ENCODE assay signal across 8 mouse cellular contexts in genomic region chr7:126929046-126929445, GRCm38 (mm10). TPM values are rescaled to one million over a fixed set of nuclear protein-coding genes. Genes with fewer than 3 reads are reported as not detected.
DNase-seq lines count a peak whose midpoint lies in the region; ATAC-seq and TF ChIP-seq lines count a peak whose summit lies in the region.

No protein-coding gene starts in this region.

- peak overlapping the region; percentile 72 for H3K9ac ChIP-seq in kidney, embryonic 14.5 days (ENCODE audit: low read depth, low read length)
- peak overlapping the region; percentile 73 for H3K9ac ChIP-seq in forebrain, postnatal 0 days
- peak overlapping the region; percentile 91 for H3K9ac ChIP-seq in liver, embryonic 16.5 days (ENCODE audit: low read depth, low read length)

- H3K4me1 ChIP-seq in kidney, embryonic 14.5 days (ENCODE audit: control insufficient read depth, insufficient read depth, low read length) = peaks cover 9% of the 10 kb centered on the region
- peaks cover 8% of the 10 kb centered on the region; the same call in 1 of the 2 replicates for H3K4me1 ChIP-seq in forebrain, postnatal 0 days (ENCODE audit: insufficient read depth)
- peaks cover 29% of the 10 kb centered on the region for H3K4me1 ChIP-seq in liver, embryonic 16.5 days (ENCODE audit: control insufficient read depth, low read depth, low read length)

- no peak for DNase-seq in kidney, postnatal 10 days
- peak; percentile 62 to 67 for DNase-seq in adrenal gland, postnatal 36 days
- no peak for DNase-seq in forebrain, postnatal 0 days
- peak; percentile 65 for DNase-seq in testis, postnatal 10 days (ENCODE audit: low spot score)
- no peak for DNase-seq in layer of hippocampus, postnatal 10 days (ENCODE audit: low spot score in 2 of 2)
- no peak for DNase-seq in right cerebral cortex, postnatal 25 days

- H3K4me3 ChIP-seq in kidney, embryonic 14.5 days (ENCODE audit: low read length) = peak overlapping the region; percentile 69
- peak overlapping the region; percentile 81 for H3K4me3 ChIP-seq in forebrain, postnatal 0 days (ENCODE audit: low read depth, low read length)
- peak overlapping the region; percentile 87 for H3K4me3 ChIP-seq in liver, embryonic 16.5 days (ENCODE audit: low read depth, low read length)

- peaks cover 22% of the 10 kb centered on the region; the same call in 1 of the 2 replicates for H3K36me3 ChIP-seq in kidney, embryonic 14.5 days (ENCODE audit: control insufficient read depth, insufficient read depth, low read length)
- H3K36me3 ChIP-seq in forebrain, postnatal 0 days (ENCODE audit: insufficient read depth) = peaks cover 11% of the 10 kb centered on the region; the same call in 1 of the 2 replicates
- no peaks in the 10 kb centered on the region for H3K36me3 ChIP-seq in liver, embryonic 16.5 days (ENCODE audit: control insufficient read depth, insufficient read depth)

- peak; percentile 78 for ATAC-seq in kidney, embryonic 14.5 days (ENCODE audit: low FRiP score, low TSS enrichment)
- peak; percentile 75 for ATAC-seq in forebrain, postnatal 0 days
- peak; percentile 42 for ATAC-seq in liver, embryonic 16.5 days (ENCODE audit: low read depth)

- no peak for TF ChIP-seq CTCF in forebrain, postnatal 0 days (IDR thresholded peaks at IDR 0.05; ENCODE audit: low read depth)

- H3K27me3 ChIP-seq in kidney, embryonic 14.5 days (ENCODE audit: control insufficient read depth, insufficient read depth, low read length) = no peaks in the 10 kb centered on the region
- no peaks in the 10 kb centered on the region for H3K27me3 ChIP-seq in forebrain, postnatal 0 days (ENCODE audit: insufficient read depth, low read length)
- no peaks in the 10 kb centered on the region for H3K27me3 ChIP-seq in liver, embryonic 16.5 days (ENCODE audit: control insufficient read depth, insufficient read depth, low read depth, low read length)

- WGBS in kidney, embryonic 14.5 days = under 1% methylated on average over 26 of the region's 27 CpGs
- under 1% methylated on average over 27 of the region's 27 CpGs for WGBS in forebrain, postnatal 0 days
- WGBS in liver, embryonic 16.5 days (ENCODE audit: insufficient replicate concordance) = under 1% methylated on average over 27 of the region's 27 CpGs

- no peaks in the 10 kb centered on the region for H3K9me3 ChIP-seq in kidney, embryonic 14.5 days (ENCODE audit: control insufficient read depth, low read length)
- no peaks in the 10 kb centered on the region for H3K9me3 ChIP-seq in forebrain, postnatal 0 days (ENCODE audit: low read length)
- H3K9me3 ChIP-seq in liver, embryonic 16.5 days (replicated peaks; ENCODE audit: control insufficient read depth, low read length) = no peaks in the 10 kb centered on the region

- H3K27ac ChIP-seq in kidney, embryonic 14.5 days (ENCODE audit: low read depth, low read length) = peak overlapping the region; percentile 5; the same call in 1 of the 2 replicates
- H3K27ac ChIP-seq in forebrain, postnatal 0 days (ENCODE audit: low read depth, low read length) = peak overlapping the region; percentile 74
- peak overlapping the region; percentile 51; the same call in 1 of the 2 replicates for H3K27ac ChIP-seq in liver, embryonic 16.5 days (ENCODE audit: low read length)

- peak overlapping the region; percentile 86 for H3K4me2 ChIP-seq in kidney, embryonic 14.5 days (replicated peaks; ENCODE audit: low read depth, low read length)
- H3K4me2 ChIP-seq in forebrain, postnatal 0 days (ENCODE audit: low read depth) = peak overlapping the region; percentile 92
- peak overlapping the region; percentile 100 for H3K4me2 ChIP-seq in liver, embryonic 16.5 days (ENCODE audit: low read depth, low read length)

RNA-seq across cellular contexts. Expression of gene Kctd13, which starts 0.4 kb away (rescaled TPM):
- polyA plus RNA-seq in kidney, embryonic 14.5 days (2014; fragmentation: Nextera tagmentation; extraction: Ambion mirVana) = 13.1 and 19.4 TPM in 2 replicates
- 10 to 100 TPM; 23.7 to 31.9 TPM for total RNA-seq in adrenal gland, postnatal 36 days (2021)
- 140 and 142 TPM in 2 replicates for total RNA-seq in forebrain, postnatal 0 days (2014; rRNA removed)
- 218 and 222 TPM in 2 replicates for polyA plus RNA-seq in forebrain, postnatal 0 days (2015; fragmentation: Nextera tagmentation; extraction: Ambion mirVana)
- polyA plus RNA-seq in liver, embryonic 16.5 days (2015; fragmentation: Nextera tagmentation; extraction: Ambion mirVana) = 3.2 and 3.8 TPM in 2 replicates
- 100 to 1,000 TPM; 151 to 152 TPM for total RNA-seq in layer of hippocampus, postnatal 10 days (2021)

RNA-seq across cellular contexts. Expression of gene Tmem219, which starts 6.3 kb away (rescaled TPM):
- polyA plus RNA-seq in kidney, embryonic 14.5 days (2014; fragmentation: Nextera tagmentation; extraction: Ambion mirVana) = 27.4 and 30.5 TPM in 2 replicates
- total RNA-seq in adrenal gland, postnatal 36 days (2021) = 10 to 100 TPM; 27.3 to 32.4 TPM
- 22.8 and 23.8 TPM in 2 replicates for total RNA-seq in forebrain, postnatal 0 days (2014; rRNA removed)
- polyA plus RNA-seq in forebrain, postnatal 0 days (2015; fragmentation: Nextera tagmentation; extraction: Ambion mirVana) = 44.7 and 45.4 TPM in 2 replicates
- 18.7 and 20.0 TPM in 2 replicates for polyA plus RNA-seq in liver, embryonic 16.5 days (2015; fragmentation: Nextera tagmentation; extraction: Ambion mirVana)
- total RNA-seq in layer of hippocampus, postnatal 10 days (2021) = 10 to 100 TPM; 23.6 to 28.3 TPM

RNA-seq across cellular contexts. Expression of gene Asphd1, which starts 20.3 kb away (rescaled TPM):
- polyA plus RNA-seq in kidney, embryonic 14.5 days (2014; fragmentation: Nextera tagmentation; extraction: Ambion mirVana) = 0.16 and 0.34 TPM in 2 replicates
- 1 to 10 TPM; 1.6 to 2.4 TPM for total RNA-seq in adrenal gland, postnatal 36 days (2021)
- 14.3 and 37.2 TPM in 2 replicates for total RNA-seq in forebrain, postnatal 0 days (2014; rRNA removed)
- polyA plus RNA-seq in forebrain, postnatal 0 days (2015; fragmentation: Nextera tagmentation; extraction: Ambion mirVana) = 10.3 and 13.6 TPM in 2 replicates
- polyA plus RNA-seq in liver, embryonic 16.5 days (2015; fragmentation: Nextera tagmentation; extraction: Ambion mirVana) = not detected in 2 replicates
- total RNA-seq in layer of hippocampus, postnatal 10 days (2021) = 10 to 100 TPM; 35.6 to 46.1 TPM

RNA-seq across cellular contexts. Expression of gene Sez6l2, which starts 21.3 kb away (rescaled TPM):
- 1.1 and 1.7 TPM in 2 replicates for polyA plus RNA-seq in kidney, embryonic 14.5 days (2014; fragmentation: Nextera tagmentation; extraction: Ambion mirVana)
- total RNA-seq in adrenal gland, postnatal 36 days (2021) = 100 to 1,000 TPM in 1 of 2 experiments, 10 to 100 TPM in 1; 47.1 to 108 TPM
- 104 and 160 TPM in 2 replicates for total RNA-seq in forebrain, postnatal 0 days (2014; rRNA removed)
- polyA plus RNA-seq in forebrain, postnatal 0 days (2015; fragmentation: Nextera tagmentation; extraction: Ambion mirVana) = 38.3 and 45.3 TPM in 2 replicates
- 0.15 and 0.19 TPM in 2 replicates for polyA plus RNA-seq in liver, embryonic 16.5 days (2015; fragmentation: Nextera tagmentation; extraction: Ambion mirVana)
- 100 to 1,000 TPM; 273 to 305 TPM for total RNA-seq in layer of hippocampus, postnatal 10 days (2021)

RNA-seq across cellular contexts. Expression of gene Taok2, which starts 44.5 kb away (rescaled TPM):
- polyA plus RNA-seq in kidney, embryonic 14.5 days (2014; fragmentation: Nextera tagmentation; extraction: Ambion mirVana) = 24.9 and 29.2 TPM in 2 replicates
- total RNA-seq in adrenal gland, postnatal 36 days (2021) = 10 to 100 TPM; 54.9 to 81.3 TPM
- 100 and 110 TPM in 2 replicates for total RNA-seq in forebrain, postnatal 0 days (2014; rRNA removed)
- 30.5 and 42.6 TPM in 2 replicates for polyA plus RNA-seq in forebrain, postnatal 0 days (2015; fragmentation: Nextera tagmentation; extraction: Ambion mirVana)
- polyA plus RNA-seq in liver, embryonic 16.5 days (2015; fragmentation: Nextera tagmentation; extraction: Ambion mirVana) = 11.7 and 13.2 TPM in 2 replicates
- 100 to 1,000 TPM; 147 to 167 TPM for total RNA-seq in layer of hippocampus, postnatal 10 days (2021)

Comparison
In these comparisons a context has a peak if more than half of its experiments do, and no peak if none do; other contexts are left out.
1. H3K27ac ChIP-seq: peak in every context shown above with its lines; median percentile 74 in forebrain, postnatal 0 days; 51 in liver, embryonic 16.5 days; 5 in kidney, embryonic 14.5 days.
2. DNase-seq: peak in adrenal gland, postnatal 36 days (2 of 2) and testis, postnatal 10 days (single experiment); none in kidney, postnatal 10 days (single experiment), forebrain, postnatal 0 days (single experiment), layer of hippocampus, postnatal 10 days (0 of 2) and right cerebral cortex, postnatal 25 days (single experiment).
3. Peak in every context shown above with its lines, with median percentiles within 50 percentile points of each other: ATAC-seq, H3K4me2 ChIP-seq, H3K4me3 ChIP-seq and H3K9ac ChIP-seq.